Mouse (Mus musculus) embryonic fibroblast, embryonic 13.5 days (primary cell): ENCODE measurements around the gene Ficd.

ENCODE experiments used
- CTCF ChIP-seq: IDR thresholded peaks from 2 replicates; pipeline ENCODE4 v1.5.1; 2011; ENCODE audit warnings: mild to moderate bottlenecking, control low read depth, low read length, moderate library complexity, borderline replicate concordance; ENCODE audit not compliant: insufficient read depth
- POLR2A ChIP-seq: IDR thresholded peaks from 2 replicates; pipeline ENCODE4 v1.6.1; 2011; ENCODE audit warnings: low read depth, mild to moderate bottlenecking, control low read depth, low read length, moderate library complexity

DNA sequence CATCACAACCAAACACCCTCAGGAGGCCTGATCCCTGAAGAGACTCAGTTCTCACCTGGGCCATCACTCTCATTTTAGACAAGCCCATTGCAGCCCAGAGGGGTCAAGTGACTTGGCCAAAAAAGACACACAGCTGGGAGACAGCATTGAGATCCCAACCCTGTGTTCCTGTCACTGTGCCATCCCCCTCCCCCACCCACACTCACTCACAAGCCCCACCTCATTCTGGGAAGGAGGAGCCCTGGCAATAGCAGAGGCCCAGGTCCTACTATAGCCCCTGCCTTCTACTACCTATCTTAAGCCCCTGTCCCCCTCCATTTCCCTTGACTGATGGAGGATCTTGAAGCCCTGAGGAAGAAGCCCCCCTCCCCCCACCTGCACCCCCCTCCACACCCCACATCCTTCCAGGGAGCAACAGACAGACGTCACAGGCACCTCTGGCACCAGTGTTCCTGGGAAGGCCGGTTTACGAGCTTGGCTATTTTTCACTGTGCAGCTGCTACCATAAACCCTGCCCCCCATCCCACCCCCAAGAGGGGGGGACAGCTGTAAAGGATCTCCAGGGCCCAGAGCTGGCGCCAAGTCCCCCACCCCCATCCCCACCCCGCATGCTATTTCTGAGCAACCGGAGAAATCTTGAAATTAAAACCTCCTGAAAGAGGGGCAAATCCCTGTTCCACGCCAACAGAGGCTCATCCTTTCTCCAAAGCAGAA lies 53.6 kb downstream of the Ficd start:
- TF ChIP-seq CTCF (no peak), POLR2A (no peak)
